Mouse (Mus musculus) natural killer cell, adult 2 months (primary cell): Measurements from ENCODE around the gene Ropn1l.

ENCODE experiments used
- DNase-seq, 2 experiments: peaks; one replicate each; pipeline ENCODE4 v3.0.0; 2022; ENCODE audit warnings: low spot score in 2 of 2

The Ropn1l gene

DNA sequence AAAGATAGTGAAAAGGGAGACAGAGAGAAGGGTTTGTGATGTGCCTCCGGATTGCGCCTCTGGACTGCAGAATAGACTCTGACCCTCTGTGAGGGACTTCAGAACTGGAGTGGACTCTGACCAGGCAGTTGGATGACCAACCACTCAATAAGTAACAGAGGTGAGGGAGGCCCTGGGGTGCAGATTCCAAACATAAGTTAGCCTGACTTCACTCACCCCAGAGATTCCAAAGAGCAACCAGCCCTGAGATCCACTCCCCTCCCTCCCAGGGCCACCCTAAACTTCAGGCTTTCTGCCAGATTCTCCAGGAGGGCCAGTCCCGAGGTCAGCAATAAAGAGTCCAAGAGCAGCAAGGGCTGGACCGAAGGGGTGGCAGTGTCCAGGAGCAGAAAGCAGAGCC, 46.0 kb downstream of the Ropn1l start:
- no peak for DNase-seq

DNA sequence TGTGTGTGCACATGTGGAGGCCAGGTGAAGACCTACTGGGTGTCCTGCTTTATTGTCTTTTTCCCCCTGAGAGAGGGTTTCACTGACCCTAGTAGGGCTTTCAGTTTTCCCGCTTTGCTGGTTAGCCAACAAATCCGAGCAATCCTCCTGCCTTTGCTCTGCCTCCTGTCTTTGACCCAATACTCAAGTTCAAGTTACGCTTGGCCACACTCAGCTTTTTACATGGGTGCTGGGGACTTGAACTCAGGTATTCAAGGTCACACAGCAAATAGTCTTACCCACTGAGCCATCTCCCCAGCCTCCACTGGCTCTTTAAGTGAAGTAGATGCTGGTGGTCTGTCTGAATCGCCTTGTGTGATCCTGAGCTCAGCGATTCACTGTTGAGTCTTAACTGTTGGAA, 46.7 kb downstream of the Ropn1l start:
- DNase-seq: no peak

DNA sequence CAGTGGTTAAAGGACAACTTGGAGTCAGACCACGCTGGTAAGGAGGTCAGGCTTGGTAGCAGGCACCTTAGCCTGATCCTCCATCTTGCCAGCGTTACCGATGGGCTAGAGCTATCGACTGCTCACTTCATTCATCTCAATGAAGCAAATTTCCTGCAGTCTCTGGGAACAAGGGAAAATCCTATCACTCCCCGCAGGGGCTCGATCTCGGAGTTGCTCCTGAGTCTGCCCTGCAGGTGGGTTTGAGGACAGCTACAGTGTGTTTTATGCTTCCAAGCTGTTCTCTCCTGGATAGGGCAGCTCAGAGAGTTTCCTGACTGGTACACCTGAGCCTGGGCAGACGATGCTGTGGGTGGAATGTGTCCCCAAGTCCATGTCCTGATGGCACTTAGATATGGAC, 49.2 kb downstream of the Ropn1l start:
- DNase-seq: no peak

DNA sequence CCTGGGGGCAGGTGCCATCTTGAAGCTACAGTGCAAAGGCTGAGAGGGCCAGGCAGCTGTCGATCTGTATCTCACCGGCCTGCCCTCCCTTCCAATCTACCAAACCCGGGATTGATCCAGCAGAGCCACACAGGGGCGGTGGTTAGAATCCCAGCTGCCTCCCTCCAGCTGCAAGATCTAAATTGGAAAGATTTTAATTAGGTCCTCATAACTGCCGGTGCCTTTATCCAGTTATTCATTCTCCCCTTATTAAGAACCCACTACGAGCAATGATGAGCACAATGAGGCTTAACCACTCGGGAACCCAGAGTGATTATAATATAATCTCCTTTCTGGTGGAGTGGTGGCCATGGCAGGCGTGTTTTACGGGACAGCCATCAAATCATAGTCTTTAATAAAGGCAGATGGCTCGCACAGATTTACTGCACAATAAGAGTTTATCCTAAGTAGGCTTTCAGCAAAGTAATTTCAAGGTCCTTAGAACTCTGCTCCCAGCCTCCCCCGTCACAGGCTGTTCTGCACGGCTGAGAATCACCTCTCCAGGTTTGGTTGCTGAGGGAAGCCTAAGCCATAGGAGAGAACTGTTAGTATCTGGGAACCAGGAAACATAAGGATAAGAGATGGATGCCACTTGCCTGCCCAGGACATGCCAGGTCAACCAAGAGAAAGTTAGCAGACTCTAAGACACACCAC, 51.2 kb downstream of the Ropn1l start:
- no peak for DNase-seq

DNA sequence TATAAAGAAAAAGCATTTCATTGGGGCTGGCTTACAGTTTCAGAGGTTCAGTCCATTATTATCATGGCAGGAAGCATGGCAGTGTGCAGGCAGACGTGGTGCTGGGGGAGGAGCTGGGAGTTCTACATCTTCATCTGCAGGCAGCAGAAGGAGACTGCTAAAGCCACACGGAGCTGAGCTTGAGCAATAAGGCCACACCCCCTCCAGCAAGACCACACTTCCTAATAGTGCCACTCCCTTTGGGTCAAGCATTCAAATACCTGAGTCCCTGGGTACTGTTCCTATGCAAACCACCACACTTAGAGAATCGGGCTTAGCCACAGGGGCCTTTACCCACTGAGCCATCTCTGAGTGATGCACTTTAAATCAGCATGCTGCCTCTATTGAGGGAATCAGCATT, 52.6 kb downstream of the Ropn1l start:
- DNase-seq: no peak

DNA sequence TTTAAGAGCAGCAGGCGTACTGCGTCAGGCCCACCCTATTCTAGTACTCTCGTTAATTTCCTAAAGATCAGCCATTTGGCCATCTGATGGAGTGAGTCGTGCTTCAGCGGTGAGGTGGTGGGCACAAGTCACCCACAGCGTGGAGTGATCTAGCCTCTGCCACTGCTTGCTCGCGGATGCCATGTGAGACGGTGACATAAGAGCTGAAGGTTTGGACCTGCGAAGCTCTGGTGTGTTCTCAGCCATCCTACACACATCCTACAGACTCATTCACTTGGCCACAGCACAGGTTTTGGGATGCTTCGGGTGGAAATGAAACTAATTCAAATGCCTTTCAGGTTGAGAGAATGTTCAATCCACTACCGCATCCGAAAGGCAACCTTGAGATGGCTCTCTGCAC, 54.8 kb downstream of the Ropn1l start:
- DNase-seq: no peak

DNA sequence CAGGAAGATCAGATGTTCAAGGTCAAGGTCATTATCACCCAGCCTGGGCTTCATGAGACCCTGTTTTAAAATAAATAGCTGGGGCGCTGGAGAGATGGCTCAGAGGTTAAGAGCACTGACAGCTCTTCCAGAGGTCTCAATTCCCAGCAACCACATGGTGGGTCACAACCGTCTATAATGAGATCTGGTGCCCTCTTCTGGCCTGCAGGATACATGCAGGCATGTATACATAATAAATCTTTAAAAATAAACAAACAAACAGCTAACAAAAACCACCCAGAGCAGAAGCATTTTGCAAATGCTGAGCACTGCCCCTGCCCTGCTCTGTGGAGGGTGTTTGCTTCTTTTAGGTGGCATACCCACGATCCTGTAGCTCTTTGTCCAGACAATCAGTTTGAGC, 56.2 kb downstream of the Ropn1l start:
- DNase-seq: no peak

DNA sequence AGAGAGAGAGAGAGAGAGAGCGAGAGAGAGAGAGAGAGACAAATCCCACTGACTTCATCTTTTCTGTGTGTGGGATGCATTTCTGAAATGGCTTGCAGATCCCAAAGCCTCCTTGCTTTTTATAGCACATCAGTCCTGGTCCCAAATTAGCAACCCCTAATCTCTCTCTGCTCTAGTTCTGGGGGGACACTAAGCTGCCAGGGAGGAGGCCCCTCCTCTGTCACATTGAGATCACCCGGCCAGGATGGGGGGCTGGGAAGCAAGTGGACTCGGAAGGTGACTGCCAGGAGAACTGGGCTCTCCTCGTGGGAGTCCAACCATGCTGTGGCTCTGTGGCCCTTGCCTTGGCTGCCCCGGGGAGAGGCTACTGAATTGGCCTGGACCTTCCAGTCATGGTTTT, 56.8 kb downstream of the Ropn1l start:
- no peak for DNase-seq

DNA sequence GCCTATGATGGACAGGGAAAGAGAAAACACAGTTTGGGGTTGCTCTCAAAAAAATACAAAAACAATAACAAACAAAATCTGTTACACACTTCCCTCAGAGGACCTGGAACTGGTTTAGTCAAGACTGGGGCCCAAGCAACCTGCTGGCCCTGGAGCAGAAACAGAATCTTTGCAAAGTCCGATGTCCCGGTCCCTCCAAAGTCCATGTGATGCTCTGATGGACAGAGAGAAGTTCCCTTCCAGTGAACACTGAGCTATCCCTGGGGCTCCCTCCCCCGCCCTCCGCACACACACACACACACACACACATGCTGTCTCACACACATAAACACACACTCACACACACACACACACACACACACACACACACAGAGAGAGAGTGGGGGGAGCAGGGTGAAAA, 57.6 kb downstream of the Ropn1l start:
- no peak for DNase-seq

DNA sequence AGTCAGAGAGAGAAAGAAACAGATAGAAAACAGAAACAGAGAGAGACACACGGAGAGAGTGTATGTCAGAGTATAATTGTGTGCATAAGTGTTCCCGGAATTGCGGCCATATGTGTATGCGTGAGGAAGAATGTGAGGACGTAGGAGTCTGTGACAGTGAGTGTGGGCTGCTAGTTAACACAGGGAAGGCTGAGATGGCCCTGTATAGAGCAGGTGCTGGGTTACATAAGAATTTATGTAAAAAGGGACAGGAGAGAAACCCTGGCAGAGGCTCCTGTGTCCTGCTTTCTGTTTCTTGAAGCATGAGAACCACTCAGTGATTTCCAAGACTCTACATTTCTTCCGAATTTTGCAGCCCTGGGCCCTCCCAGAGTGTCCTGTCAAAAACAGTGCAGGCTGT, 60.1 kb downstream of the Ropn1l start:
- DNase-seq: no peak

DNA sequence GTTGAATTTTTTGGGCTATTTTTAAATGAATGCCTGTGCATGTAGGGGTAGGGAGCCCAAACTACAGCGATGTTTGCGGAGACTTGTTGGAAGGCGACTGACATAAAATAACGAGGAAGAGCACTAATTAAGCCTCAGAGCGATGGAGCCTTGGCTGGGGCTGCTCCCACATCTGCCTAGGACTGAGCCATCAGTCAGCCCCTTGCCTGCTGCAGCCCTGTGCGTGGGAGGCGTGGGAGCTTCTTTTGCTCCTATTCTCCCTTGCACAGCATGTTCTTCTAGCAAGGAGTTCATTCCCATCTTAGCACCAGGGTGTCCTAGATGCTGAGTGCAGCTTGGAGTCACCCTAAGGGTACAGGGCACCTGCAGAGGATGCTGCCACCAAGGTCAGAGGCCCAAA, 60.8 kb downstream of the Ropn1l start:
- DNase-seq: no peak

DNA sequence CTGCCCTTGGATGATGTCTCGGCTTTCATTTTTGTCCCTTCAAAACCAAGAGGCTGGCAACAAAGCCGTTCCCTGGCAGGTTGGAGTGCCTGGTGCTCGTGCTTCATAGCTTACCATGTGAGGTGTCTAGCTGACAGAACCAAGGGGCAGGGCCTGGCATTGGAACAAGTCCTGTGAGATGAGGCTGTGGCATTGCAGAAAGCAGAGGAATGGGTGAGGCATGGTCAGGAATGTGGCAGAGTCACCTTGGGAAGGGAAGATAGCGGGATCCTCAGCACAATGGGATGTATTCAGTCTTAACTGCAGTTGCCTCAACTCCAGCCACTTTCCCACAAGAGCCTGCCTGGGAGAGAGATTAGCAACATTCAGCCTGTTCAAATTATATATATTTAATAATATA, 61.4 kb downstream of the Ropn1l start:
- no peak for DNase-seq
